Mouse (Mus musculus): ENCODE data around the gene Cmbl. TPM values are rescaled to one million over a fixed set of nuclear protein-coding genes. Genes with fewer than 3 reads are reported as not detected.
"Not testable (repeated sequence)": the region's sequence is repeated elsewhere in the genome, so short reads cannot be mapped to it uniquely, and the experiment has no call there.

Cmbl gene
- total RNA-seq, 2 experiments from 2014 or later: 13.2 to 14.4 TPM

DNA sequence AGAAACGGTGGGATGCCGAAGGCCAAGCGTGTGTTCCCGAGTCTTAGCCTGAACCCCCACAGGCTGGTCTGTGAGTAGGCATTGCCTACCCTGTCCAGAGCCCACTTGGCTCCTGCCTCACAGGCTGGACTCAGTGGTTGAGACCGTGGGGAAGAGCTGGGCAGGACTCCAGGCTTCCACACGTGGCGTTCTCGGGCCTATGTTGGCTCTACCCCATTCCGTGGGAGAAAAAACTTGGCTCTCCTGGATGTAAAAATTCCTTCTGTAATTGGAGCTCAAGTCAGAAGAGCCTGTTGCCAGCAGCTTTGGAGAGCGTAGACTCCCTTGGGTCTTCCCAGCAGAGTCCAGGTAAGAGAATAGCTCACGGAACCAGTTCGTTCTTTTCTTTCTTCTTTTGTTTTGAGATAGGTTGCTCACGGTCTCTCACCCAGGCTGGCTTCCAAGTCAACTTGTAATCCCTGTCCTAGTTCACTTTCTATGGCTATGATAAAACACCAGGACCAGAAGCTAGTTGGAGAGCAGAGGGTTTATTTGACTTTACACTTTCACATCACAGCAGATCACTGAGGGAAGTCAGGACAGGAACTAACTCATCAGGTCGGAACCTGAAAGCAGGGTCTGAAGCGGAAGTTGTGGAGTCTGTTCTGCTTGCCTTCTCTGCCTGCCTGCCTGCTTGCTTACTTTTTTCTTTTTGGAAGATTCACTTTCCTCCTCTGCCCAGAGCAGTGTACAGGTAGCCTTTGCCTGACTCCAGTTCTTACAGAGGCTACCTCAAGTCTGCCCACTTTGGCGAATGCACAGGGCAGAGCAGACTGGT lies 6.9 kb downstream of the Cmbl start:
- intact Hi-C loops (cut with DNase I): no loop called here
- peak; percentile 57 to 72 for DNase-seq (ENCODE audit: low spot score in 2 of 2)

DNA sequence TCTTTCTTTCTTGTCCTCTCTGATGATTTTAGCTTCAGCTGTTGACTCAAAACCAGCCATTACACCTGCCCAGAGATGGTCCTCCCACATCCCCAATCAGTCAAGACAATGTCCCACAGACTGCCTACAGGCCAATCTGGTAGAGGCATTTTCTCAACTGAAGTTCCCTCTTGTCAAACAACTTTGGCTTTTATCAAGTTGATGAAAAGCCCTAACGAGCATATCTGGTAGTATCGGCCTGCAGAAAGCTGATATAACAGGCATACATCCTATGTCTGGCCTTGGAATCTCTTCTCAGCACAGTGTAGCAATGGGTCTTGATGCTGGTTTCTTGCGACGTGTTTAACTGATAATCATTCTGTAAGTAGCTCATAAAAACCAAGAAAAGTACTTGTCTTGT lies 8.1 kb downstream of the Cmbl start:
- intact Hi-C loops (cut with DNase I): no loop called here
- DNase-seq (ENCODE audit: low spot score in 2 of 2): no peak

DNA sequence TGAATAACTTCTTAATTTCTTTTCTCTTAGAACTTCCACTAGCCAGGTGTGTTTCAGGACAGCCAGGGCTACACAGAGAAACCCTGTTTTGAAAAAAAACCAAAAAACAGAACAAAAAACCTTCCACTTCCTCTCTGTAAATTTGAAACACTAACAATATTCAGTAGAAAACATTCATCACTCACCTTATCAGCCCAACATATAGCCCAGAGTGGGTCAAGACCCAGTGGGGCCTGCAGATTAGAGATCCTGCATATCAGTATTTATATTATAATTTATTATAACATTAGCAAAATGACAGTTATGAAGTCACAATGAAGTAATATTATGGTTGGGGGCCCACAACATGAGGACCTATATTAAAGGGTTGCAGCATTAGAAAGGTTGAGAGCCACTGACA lies 8.5 kb downstream of the Cmbl start:
- DNase-seq (ENCODE audit: low spot score in 2 of 2): no peak
- intact Hi-C loops (cut with DNase I): no loop called here

DNA sequence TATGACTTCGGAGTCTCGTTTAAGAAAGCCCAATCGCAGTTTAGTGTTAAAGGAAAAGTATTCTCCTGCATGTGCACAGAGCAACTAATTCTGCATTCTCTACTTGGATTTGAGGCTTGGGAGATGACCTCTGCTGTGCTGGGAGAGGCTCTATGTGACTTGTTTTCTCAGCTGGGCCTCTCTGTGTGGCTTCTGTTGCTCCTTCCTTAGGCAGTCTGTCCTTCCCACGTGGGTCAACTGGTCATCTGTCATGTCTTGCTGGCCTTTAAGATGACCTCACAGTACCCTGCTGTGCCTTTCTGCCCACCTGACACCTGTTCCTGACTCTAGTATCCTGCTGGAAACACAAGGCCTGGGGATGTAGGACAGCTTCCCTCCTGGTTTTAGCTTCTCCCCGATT lies 10.9 kb downstream of the Cmbl start:
- intact Hi-C loops (cut with DNase I): no loop called here
- DNase-seq (ENCODE audit: low spot score in 2 of 2): no peak

DNA sequence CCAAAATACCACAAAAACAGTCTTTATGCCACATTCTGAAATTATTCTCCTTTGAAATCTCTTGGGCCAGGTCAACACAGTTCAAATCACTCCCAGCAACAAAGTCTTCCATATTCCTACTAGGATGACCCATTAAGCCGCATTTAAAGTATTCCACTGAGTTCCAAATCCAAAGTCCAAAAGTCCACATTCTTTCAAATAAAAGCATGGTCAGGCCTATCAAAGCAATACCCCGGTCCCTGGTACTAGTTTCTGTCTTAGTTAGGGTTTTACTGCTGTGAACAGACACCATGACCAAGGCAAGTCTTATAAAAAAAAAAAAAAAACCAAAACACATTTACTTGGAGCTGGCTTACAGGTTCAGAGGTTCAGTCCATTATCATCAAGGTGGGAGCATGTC lies 15.9 kb downstream of the Cmbl start:
- DNase-seq (ENCODE audit: low spot score in 2 of 2); intact Hi-C loops (cut with DNase I): not testable (repeated sequence)

DNA sequence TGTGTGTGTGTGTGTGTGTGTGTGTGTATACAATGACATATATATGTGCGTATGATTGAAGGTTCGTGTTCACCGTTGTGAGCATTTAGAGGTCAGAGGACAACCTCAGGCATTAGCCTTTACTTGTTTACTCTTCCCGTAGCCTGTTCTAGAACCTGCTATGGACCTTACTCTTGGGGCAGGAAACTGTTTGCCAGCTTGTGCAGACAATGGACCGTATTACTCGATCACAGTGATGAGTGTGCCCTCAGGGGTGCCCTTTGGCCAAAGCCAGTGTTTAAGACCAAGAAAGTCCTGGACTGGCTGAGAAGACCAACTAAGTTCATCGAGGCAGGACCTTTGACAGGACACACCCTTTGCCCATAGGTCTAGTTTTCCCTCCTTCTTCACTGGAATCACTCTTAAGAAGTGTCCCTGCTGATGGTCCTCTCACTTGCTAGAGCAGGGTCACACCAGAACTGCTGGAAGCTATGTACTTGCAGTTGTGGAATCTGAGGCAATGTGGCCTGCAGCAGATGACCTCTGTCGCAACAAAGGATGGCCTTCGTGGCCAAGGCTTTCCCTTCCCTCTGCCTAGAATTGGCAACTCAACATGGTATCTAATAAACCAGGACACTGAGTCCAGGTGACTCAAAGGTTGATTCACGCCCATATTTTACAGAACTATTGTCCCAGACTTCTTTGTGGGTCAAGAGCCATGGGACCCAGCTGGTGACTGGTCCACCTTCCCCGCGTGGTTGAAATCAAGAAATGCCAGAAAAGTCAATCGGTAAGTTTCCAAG lies 18.3 kb downstream of the Cmbl start:
- no peak for DNase-seq (ENCODE audit: low spot score in 2 of 2)
- intact Hi-C loops (cut with DNase I): no loop called here

DNA sequence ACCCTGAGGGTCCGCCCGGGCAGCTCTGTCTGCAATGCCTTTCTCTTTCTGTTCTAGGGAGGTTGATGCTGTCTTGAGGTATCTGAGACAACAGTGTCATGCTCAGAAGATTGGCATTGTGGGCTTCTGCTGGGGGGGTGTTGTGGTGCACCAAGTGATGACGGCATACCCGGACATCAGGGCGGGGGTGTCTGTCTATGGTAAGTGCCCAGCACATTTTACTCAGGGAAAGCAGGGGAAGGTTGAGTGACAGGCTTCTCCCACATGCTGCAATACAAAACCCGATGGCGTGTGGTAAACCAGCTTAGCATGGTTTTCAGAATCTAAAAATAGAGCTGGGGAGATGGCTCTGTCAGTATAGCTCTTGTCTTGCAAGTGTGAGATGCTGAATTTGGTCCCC lies 20.0 kb downstream of the Cmbl start:
- peak in 1 of 2 experiments; percentile 48 for DNase-seq (ENCODE audit: low spot score in 2 of 2)
- intact Hi-C loops (cut with DNase I): loop anchor here (5.0 kb wide), 4 partner anchors 53 to 268 kb away; partner anchors contain the start of gene March6

DNA sequence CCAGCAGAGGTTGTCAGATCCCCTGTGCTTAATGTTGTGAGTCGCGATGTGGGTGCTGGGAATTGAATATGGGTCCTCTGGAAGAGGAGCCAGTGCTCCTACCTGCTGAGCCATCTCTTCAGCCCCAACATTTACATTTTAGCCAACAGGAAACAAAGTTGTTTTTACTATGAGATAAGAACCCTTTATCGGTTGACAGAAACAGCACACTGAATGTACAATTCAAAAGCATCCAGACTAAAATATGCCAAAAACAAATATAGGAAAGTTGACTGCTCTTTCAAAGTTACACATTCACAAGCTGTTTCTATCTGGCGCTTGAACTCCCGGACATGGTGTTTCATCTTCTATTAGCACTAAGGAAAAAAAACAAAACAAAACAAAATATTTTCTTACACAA lies 20.9 kb downstream of the Cmbl start:
- DNase-seq (ENCODE audit: low spot score in 2 of 2): no peak
- intact Hi-C loops (cut with DNase I): loop anchor here (5.0 kb wide), 4 partner anchors 54 to 269 kb away; partner anchors contain the start of gene March6

DNA sequence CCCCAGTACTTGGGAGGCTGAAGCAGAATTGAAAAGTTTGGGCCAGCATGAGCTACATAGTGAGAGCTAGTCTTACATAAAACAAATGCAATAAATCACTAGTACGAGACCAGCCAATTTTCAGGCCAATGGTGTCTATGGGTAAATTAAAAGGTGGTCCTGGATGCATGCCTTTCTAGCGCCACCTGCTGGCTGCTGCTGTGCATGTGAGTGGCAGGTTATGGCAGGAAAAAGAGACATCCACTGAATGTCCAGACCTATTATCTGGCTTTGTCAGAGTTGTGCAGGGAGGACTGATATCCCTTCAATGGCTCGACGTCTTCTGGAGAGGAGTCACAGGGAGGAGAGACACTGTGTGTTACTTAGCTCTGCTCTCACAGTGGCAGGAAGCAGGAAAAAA lies 21.3 kb downstream of the Cmbl start:
- intact Hi-C loops (cut with DNase I): loop anchor here (5.0 kb wide), 4 partner anchors 54 to 269 kb away; partner anchors contain the start of gene March6

DNA sequence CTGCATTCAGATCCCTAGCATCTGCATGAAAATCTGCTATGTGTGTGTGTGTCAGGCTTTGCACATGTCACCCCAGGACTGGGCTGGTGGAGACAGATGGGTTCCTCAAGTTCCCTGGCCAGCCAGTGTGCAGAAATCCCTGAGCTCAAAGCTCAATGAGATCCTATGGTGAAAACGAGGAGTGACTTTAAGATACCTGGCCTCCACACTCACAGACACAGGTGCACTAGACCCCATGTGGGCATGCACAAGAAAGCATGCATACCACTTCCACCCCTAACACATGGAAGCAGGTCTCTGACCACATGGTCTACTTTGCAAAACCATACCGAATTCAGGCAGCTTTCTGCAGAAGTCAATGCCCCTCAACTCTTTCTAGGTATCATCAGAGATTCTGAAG lies 22.6 kb downstream of the Cmbl start:
- intact Hi-C loops (cut with DNase I): loop anchor here (5.0 kb wide), 4 partner anchors 55 to 270 kb away; partner anchors contain the start of gene March6
- no peak for DNase-seq (ENCODE audit: low spot score in 2 of 2)

More for the DNA sequence above, 21.3 kb downstream of the Cmbl start:
- peak; percentile 78 to 85 for DNase-seq (ENCODE audit: low spot score in 2 of 2)

DNA sequence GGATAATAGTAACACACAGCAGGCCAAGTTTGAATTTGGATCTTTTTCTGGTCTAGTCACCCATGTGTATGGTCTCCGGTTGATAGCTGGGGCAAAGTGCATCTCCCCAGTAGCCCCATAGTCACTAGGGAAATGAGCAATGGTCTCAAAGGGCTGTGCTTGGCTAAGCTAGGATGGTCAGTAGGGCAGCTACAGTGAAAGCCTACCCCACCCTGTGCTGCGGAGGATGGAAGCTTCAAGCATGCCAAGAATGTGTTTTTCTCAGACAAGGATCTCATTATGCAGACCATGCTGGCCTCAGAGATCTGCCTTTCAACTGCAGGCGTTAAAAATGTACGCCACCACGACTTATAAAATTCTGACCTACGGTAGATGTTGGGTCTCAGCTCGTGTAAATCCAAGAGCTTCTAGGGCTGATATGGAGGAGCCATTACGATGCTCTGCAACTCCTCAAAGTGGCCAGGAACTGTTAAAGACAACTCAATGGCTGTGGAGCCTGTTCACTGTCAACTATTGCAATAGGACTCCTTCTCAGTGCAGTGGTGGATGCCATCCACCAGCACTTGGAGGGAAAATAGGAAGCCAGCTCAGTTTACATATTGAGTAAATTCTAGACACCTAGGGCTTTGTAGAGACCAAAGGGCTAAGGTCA lies 23.9 kb downstream of the Cmbl start:
- intact Hi-C loops (cut with DNase I): loop anchor here (5.0 kb wide), 4 partner anchors 57 to 272 kb away; partner anchors contain the start of gene March6
- DNase-seq (ENCODE audit: low spot score in 2 of 2): no peak

DNA sequence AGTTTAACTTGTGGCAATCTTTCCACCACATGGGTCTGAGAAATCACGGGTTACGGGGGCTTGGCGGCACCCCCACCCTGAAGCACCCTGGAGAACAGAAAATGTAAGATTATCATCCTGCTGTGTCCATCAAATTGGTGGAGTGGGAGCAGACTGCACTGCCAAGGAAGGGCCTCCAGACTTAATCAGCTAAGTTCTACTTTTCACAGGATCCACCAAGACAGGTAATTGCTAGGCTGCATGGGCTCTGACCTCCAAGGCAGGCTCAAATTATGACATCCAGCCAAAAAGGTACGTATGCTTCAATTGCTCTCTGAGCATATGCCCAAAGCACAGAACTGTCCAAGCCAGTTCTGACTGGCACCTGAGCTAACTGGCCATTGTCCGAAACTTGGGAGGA lies 25.0 kb downstream of the Cmbl start:
- intact Hi-C loops (cut with DNase I): no loop called here

DNA sequence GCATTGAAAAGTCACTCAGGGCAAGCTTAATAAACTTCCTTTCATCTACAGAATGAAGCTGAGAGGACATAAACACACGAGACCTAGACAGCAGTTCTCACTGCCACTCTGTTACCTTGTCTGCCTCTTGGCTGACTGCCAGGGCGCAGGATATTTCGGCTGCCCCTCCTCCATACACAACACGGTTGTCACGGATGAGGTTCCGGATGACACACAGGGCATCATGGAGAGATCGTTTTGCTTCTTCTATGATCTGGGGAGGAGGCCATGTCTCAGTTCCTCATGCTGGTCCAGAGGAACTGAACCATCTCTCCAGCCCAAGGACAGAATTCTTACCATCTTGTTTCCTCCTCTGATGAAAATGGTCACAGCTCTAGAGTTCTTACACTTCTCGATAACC lies 27.3 kb downstream of the Cmbl start:
- DNase-seq (ENCODE audit: low spot score in 2 of 2): no peak
- intact Hi-C loops (cut with DNase I): no loop called here

More for the DNA sequence above, 25.0 kb downstream of the Cmbl start:
- DNase-seq (ENCODE audit: low spot score in 2 of 2): no peak

DNA sequence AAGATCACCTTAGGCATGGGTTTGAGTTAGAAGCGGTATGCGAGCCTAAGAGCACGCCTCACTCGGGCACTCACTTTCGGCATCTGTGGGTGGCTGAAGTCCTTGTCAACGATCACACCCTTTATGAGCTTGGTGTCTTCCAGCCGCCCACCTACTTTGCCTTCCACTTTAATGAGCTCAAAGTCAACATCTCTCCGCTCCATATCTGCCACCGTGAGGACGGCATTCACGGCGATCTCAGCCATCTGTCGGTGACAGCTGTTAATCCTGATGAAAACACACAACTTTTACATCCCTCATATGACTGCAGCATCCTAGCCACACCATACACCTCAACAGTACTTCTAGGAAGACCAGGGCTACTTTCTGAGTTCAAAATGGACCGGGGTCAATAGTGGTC lies 29.1 kb downstream of the Cmbl start:
- intact Hi-C loops (cut with DNase I): no loop called here

DNA sequence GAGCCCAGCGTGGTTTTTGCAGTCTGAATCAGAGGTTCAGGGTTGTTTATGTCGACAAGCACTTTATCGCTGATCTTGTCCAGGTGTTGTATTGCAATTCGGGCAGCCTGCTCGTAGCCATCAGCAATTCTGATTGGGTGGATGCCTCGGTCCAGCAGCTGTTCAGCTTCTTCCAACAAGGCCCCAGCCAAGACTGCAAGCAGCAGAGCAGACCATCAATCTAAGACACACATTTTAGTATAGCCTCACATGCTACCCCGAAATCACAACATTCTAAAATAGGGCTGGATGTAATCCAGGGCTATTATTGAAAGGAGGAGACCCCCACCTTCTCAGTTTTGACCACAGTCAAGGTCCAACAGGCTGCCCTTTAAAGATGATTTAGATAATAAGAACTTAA lies 30.5 kb downstream of the Cmbl start:
- intact Hi-C loops (cut with DNase I): no loop called here
- no peak for DNase-seq (ENCODE audit: low spot score in 2 of 2)

More for the DNA sequence above, 29.1 kb downstream of the Cmbl start:
- DNase-seq (ENCODE audit: low spot score in 2 of 2): no peak

DNA sequence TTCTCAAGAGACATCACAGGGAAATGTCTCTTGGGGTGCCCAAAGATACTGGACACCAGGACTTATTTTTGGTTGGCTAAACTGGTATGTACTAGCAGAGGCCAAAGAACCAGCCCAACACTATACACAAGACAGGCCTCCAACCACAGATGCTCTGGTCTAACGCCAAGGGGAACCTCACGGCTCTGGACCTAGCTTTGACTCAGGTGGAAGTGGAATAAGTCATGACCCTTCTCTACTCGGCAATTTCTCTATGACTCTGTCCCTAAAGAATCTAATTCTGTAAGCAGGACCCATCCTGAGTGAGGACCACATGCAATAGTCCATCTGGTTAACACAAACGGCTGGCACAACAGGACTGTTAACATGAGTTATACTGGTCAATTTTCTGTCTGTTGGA lies 34.6 kb downstream of the Cmbl start:
- intact Hi-C loops (cut with DNase I): loop anchor here (10.0 kb wide), 2 partner anchors 845 to 1135 kb away; no protein-coding TSS in a partner anchor
- no peak for DNase-seq (ENCODE audit: low spot score in 2 of 2)

DNA sequence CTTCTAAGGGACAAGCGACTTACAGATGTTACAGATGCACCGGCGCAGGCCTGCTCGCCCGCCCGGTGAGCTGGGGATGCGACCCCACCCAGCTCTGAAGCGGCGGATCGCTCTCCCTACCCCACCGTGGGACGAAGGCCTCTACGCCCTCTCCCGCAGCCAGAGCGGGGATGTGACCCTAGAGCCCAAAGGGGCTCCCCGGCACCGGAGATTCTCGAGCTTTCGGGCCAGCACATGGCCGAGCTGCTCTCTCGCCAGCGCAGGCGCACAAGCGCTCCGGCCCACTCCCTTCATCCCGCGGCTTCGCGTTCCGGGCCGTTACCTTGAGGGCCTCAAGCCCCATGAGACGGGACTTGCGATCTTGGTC lies 36.1 kb downstream of the Cmbl start:
- no peak for DNase-seq (ENCODE audit: low spot score in 2 of 2)
- intact Hi-C loops (cut with DNase I): loop anchor here (10.0 kb wide), 2 partner anchors 844 to 1134 kb away; no protein-coding TSS in a partner anchor

DNA sequence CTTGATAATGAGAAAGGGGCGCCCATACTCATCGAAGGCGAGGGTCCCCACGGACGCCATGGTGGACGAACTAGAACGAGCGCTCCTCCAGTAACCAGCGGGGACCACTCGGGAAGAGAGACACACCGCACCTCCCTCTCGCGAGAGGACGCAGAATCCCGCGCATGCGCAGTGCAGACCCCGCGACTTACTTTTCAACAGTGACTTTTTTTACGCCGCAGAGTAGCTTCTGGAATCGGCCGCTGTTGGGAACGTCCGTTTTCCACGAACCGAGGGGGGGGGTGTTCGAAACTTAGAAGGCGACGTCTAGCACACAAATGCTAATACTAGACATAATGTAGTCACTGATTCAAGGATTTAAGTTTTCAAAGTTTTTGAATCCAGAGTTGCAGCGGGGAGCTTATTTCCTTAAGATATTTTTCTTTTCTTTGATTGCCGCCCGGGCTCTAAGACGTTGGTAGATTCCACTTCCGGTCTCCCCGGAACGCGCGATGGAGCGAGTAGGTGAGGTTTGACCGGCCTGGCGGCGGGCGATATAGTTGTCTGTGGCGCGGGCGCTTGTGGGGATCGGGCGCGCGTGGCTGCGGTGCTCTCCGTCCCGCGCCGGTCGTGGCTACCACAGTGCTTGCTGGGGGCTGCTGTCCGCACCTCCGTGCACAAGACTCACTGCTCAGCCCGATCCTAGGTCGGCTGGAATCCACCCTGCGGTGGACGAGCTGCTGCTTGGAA lies 36.6 kb downstream of the Cmbl start, which contains the start of the genes Cct5 and Fam173b:
TSS of gene Cct5 (minus strand) at position 159 of the 729 bp plus-strand sequence.
TSS of gene Fam173b (plus strand) at position 207 of the 729 bp plus-strand sequence.
- DNase-seq (ENCODE audit: low spot score in 2 of 2): peak; percentile 98 to 99
- intact Hi-C loops (cut with DNase I): loop anchor here (10.0 kb wide), 2 partner anchors 843 to 1133 kb away; no protein-coding TSS in a partner anchor

DNA sequence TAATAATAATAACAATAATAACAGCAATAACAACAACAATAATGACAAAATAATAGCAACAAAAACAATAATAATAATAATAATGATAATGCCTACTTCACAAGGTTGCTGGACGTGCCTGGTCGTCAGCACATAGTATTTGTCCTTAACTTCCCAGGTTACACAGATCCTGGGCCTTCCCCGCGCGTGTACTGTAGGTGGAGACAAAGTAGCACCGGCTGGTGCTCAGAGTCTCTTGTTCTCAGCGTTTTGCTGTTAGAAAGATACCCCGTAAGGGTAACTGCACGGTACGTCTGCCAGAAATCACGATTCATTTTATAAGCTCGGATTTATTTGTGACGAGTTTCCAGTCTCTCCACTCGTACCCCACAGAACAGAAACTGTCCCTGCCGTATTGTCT lies 37.2 kb downstream of the Cmbl start:
- intact Hi-C loops (cut with DNase I): loop anchor here (10.0 kb wide), 2 partner anchors 842 to 1132 kb away; no protein-coding TSS in a partner anchor
- peak in 1 of 2 experiments; percentile 50 for DNase-seq (ENCODE audit: low spot score in 2 of 2)
